Mouse (Mus musculus) intestine, embryonic 16.5 days (tissue): ENCODE data around the gene Ffar4. TPM values are rescaled to one million over a fixed set of nuclear protein-coding genes. Genes with fewer than 3 reads are reported as not detected.

Experiments
- ATAC-seq: fragments of 200-750 bp; cut with Nextera tagmentation; 2 replicates; pipeline ENCODE4 v1.8.0; 2017; ENCODE audit warnings: moderate TSS enrichment, moderate library complexity
- H3K27ac ChIP-seq: fragments of 300-500 bp; sonication (generic); 2 replicates; pipeline ENCODE4 v1.5.1; 2014; ENCODE audit warnings: mild to moderate bottlenecking, low read length
- H3K27me3 ChIP-seq: fragments of 300-500 bp; sonication (generic); replicated peaks from 2 replicates; pipeline ENCODE4 v1.6.1; 2014; ENCODE audit warnings: low read length, control low read depth, mixed read lengths; ENCODE audit not compliant: control insufficient read depth, insufficient read depth
- H3K36me3 ChIP-seq: fragments of 300-500 bp; sonication (generic); 2 replicates; pipeline ENCODE4 v1.6.1; 2014; ENCODE audit warnings: low read length, control low read depth; ENCODE audit not compliant: control insufficient read depth, insufficient read depth
- H3K4me1 ChIP-seq: fragments of 300-500 bp; sonication (generic); 2 replicates; pipeline ENCODE4 v1.6.1; 2014; ENCODE audit warnings: low read length, control low read depth, mixed read lengths; ENCODE audit not compliant: control insufficient read depth, insufficient read depth
- H3K4me2 ChIP-seq: fragments of 300-500 bp; sonication (generic); 2 replicates; pipeline ENCODE4 v1.6.1; 2014; ENCODE audit warnings: low read depth, low read length, control low read depth
- H3K4me3 ChIP-seq: fragments of 300-500 bp; sonication (generic); 2 replicates; pipeline ENCODE4 v1.5.1; 2014; ENCODE audit warnings: mild to moderate bottlenecking, low read length
- H3K9ac ChIP-seq: fragments of 300-500 bp; sonication (generic); 2 replicates; pipeline ENCODE4 v1.6.1; 2014; ENCODE audit warnings: low read depth, low read length
- H3K9me3 ChIP-seq: fragments of 300-500 bp; sonication (generic); 2 replicates; pipeline ENCODE4 v1.6.1; 2016; ENCODE audit warnings: low read length, control low read depth; ENCODE audit not compliant: control insufficient read depth
- WGBS: fragments of 180-500 bp; shearing (Covaris S2); extraction: QIAGEN DNeasy Blood & Tissue Kit; methylation state at CpG from one replicate; pipeline ENCODE4 v1.1.7; 2014; 5-methylcytosine and 5-hydroxymethylcytosine counted together
- polyA plus RNA-seq: library from polyadenylated mRNA; unstranded; fragments of >200 nt; fragmentation: Nextera tagmentation; extraction: Ambion mirVana; gene quantifications from 2 replicates; pipeline ENCODE4 v1.2.1, GENCODE M21; 2015

Ffar4 gene
- polyA plus RNA-seq, 1 experiment from 2014 or later: 7.5 TPM

- Histone ChIP-seq H3K4me3 (no peak overlapping the region), H3K36me3 (no peaks in the 10 kb centered on the region), H3K9me3 (no peaks in the 10 kb centered on the region), H3K4me2 (no peak overlapping the region), H3K27me3 (no peaks in the 10 kb centered on the region), H3K4me1 (no peaks in the 10 kb centered on the region), H3K9ac (no peak overlapping the region), H3K27ac (no peak overlapping the region)
- 42% methylated on average over 11 of the region's 11 CpGs for WGBS
- ATAC-seq: peak; percentile 84
Measured at GRCm38 (mm10) chr19:38086948-38087551, 9.8 kb upstream of the Ffar4 start.

GRCm38 (mm10) chr19:38089358-38089757 lies 7.5 kb upstream of the Ffar4 start:
- Histone ChIP-seq H3K4me2 (no peak overlapping the region), H3K4me1 (no peaks in the 10 kb centered on the region), H3K27ac (no peak overlapping the region), H3K4me3 (no peak overlapping the region), H3K27me3 (no peaks in the 10 kb centered on the region), H3K36me3 (no peaks in the 10 kb centered on the region), H3K9ac (no peak overlapping the region), H3K9me3 (no peaks in the 10 kb centered on the region)
- ATAC-seq: no peak
- 76% methylated on average over 8 of the region's 8 CpGs for WGBS

GRCm38 (mm10) chr19:38091512-38091985 lies 5.3 kb upstream of the Ffar4 start:
- Histone ChIP-seq H3K4me3 (no peak overlapping the region), H3K9ac (no peak overlapping the region), H3K9me3 (no peaks in the 10 kb centered on the region), H3K27me3 (peaks cover 8% of the 10 kb centered on the region), H3K36me3 (no peaks in the 10 kb centered on the region), H3K27ac (no peak overlapping the region), H3K4me2 (no peak overlapping the region), H3K4me1 (peaks cover 2% of the 10 kb centered on the region; the same call in 1 of the 2 replicates)
- 30% methylated on average over 4 of the region's 4 CpGs for WGBS
- ATAC-seq: peak; percentile 61

- WGBS: 21% methylated on average over 4 of the region's 4 CpGs
- Histone ChIP-seq H3K9ac (no peak overlapping the region), H3K4me3 (no peak overlapping the region), H3K27me3 (peaks cover 29% of the 10 kb centered on the region), H3K4me2 (no peak overlapping the region), H3K36me3 (no peaks in the 10 kb centered on the region), H3K4me1 (peaks cover 8% of the 10 kb centered on the region), H3K9me3 (no peaks in the 10 kb centered on the region), H3K27ac (no peak overlapping the region)
- ATAC-seq: no peak; the same call in 1 of the 2 replicates
Measured at GRCm38 (mm10) chr19:38096231-38096630, 640 bp upstream of the Ffar4 start.

- Histone ChIP-seq H3K4me1 (0 out of 2 replicates have a peak, but pooled peaks cover 4% of the 10 kb centered on the region), H3K27ac (no peak overlapping the region), H3K9ac (no peak overlapping the region), H3K36me3 (no peaks in the 10 kb centered on the region), H3K27me3 (no peaks in the 10 kb centered on the region), H3K9me3 (no peaks in the 10 kb centered on the region), H3K4me2 (no peak overlapping the region), H3K4me3 (no peak overlapping the region)
- ATAC-seq: peak; percentile 53; the same call in 1 of the 2 replicates
- WGBS: 73% methylated on average over 4 of the region's 4 CpGs
Measured at GRCm38 (mm10) chr19:38107871-38108270, 11.0 kb downstream of the Ffar4 start.

- no peak overlapping the region for H3K4me3 ChIP-seq
- whole genome bisulfite sequencing: 93% methylated on average over 15 of the region's 15 CpGs
- H3K4me1 ChIP-seq: 0 out of 2 replicates have a peak, but pooled peaks cover 4% of the 10 kb centered on the region
- no peak overlapping the region for H3K9ac ChIP-seq
- no peak overlapping the region for H3K27ac ChIP-seq
- no peak for ATAC-seq
- no peak overlapping the region for H3K4me2 ChIP-seq
- no peaks in the 10 kb centered on the region for H3K27me3 ChIP-seq
- no peaks in the 10 kb centered on the region for H3K36me3 ChIP-seq
- H3K9me3 ChIP-seq: no peaks in the 10 kb centered on the region
Measured at GRCm38 (mm10) chr19:38109506-38110242, 12.8 kb downstream of the Ffar4 start.

- Histone ChIP-seq H3K4me3 (no peak overlapping the region), H3K27me3 (no peaks in the 10 kb centered on the region), H3K27ac (no peak overlapping the region), H3K4me2 (no peak overlapping the region), H3K4me1 (0 out of 2 replicates have a peak, but pooled peaks cover 4% of the 10 kb centered on the region), H3K9ac (no peak overlapping the region), H3K36me3 (no peaks in the 10 kb centered on the region), H3K9me3 (no peaks in the 10 kb centered on the region)
- 84% methylated on average over 8 of the region's 8 CpGs for WGBS
- ATAC-seq: no peak
Measured at GRCm38 (mm10) chr19:38111056-38111455, 14.2 kb downstream of the Ffar4 start.

- ATAC-seq: peak; percentile 70
- Histone ChIP-seq H3K9me3 (no peaks in the 10 kb centered on the region), H3K4me1 (0 out of 2 replicates have a peak, but pooled peaks cover 4% of the 10 kb centered on the region), H3K9ac (no peak overlapping the region), H3K36me3 (no peaks in the 10 kb centered on the region), H3K4me3 (no peak overlapping the region), H3K27me3 (no peaks in the 10 kb centered on the region), H3K4me2 (no peak overlapping the region), H3K27ac (no peak overlapping the region)
- 37% methylated on average over 4 of the region's 4 CpGs for WGBS
Measured at GRCm38 (mm10) chr19:38112575-38112974, 15.7 kb downstream of the Ffar4 start.

GRCm38 (mm10) chr19:38114834-38115491 lies 18.1 kb downstream of the Ffar4 start:
- Histone ChIP-seq H3K36me3 (no peaks in the 10 kb centered on the region), H3K4me2 (no peak overlapping the region), H3K9ac (no peak overlapping the region), H3K9me3 (no peaks in the 10 kb centered on the region), H3K27me3 (no peaks in the 10 kb centered on the region), H3K4me1 (0 out of 2 replicates have a peak, but pooled peaks cover 4% of the 10 kb centered on the region), H3K4me3 (no peak overlapping the region), H3K27ac (no peak overlapping the region)
- WGBS: 82% methylated on average over 7 of the region's 7 CpGs
- ATAC-seq: no peak
